Mouse (Mus musculus): ENCODE measurements at regions not wholly inside any gene's neighbourhood (a gene's known extent, or its start where the extent isn't known, plus 50 kb on each side); places are given as distances from the start of the nearest gene placed in this dataset.
A peak's percentile ranks its signal among the peaks of the same experiment; 100 is the strongest.

DNA sequence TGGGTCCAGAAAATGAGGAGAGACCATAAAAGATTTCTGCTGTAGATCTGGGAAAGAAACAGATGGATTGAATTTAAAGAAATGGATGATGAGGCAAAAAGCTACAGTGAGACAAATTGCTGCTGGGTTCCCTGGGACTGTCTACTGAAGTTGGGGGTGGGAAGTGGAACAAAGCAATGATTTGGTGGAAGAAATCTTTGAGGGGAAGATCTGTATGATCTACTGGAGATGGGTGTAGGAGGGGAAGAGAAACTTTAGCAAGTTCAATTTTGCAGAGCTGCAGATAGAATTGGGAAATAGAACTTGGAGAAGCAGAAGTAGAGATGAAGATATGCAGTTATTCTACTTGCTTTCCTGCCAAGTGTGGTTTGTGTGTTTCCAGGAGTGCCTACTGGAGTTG lies 5478.8 kb downstream of the 9330182O14Rik start:
- peak in 1 of 2 experiments; percentile 13 for DNase-seq (ENCODE audit: low spot score in 2 of 2)

GRCm38 (mm10) chr15:45646256-45646655 lies 5512.1 kb downstream of the 9330182O14Rik start:
- no peak for DNase-seq (ENCODE audit: low spot score in 2 of 2)

GRCm38 (mm10) chr15:45663601-45664000 lies 5529.4 kb downstream of the 9330182O14Rik start:
- no peak for DNase-seq (ENCODE audit: low spot score in 2 of 2)

- no peak for DNase-seq (ENCODE audit: low spot score in 2 of 2)
These were observed 5555.3 kb downstream of the 9330182O14Rik start for GRCm38 (mm10) chr15:45689446-45689845.

- DNase-seq (ENCODE audit: low spot score in 2 of 2) = no peak
These were observed 5555.9 kb downstream of the 9330182O14Rik start for GRCm38 (mm10) chr15:45690026-45690425.

DNA sequence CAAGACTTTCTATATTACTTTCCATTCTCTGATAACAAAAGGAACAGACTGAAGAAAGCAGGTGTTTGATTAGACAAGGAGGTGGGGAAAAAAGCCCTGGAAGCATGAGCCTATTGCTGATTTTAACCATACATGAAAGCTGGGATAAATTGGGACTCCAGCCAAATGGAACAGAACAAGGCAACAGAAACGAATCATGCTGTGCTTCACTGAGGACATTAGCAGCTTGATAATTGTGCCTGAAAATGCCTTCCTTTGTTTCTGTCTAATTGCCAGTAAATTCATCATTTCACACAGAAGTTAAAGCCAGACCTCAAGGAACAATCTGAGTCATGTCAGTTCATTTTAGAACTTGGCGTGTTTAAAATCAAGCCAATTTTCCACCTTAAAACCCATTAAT lies 5576.9 kb downstream of the 9330182O14Rik start:
- DNase-seq (ENCODE audit: low spot score in 2 of 2) = no peak

DNA sequence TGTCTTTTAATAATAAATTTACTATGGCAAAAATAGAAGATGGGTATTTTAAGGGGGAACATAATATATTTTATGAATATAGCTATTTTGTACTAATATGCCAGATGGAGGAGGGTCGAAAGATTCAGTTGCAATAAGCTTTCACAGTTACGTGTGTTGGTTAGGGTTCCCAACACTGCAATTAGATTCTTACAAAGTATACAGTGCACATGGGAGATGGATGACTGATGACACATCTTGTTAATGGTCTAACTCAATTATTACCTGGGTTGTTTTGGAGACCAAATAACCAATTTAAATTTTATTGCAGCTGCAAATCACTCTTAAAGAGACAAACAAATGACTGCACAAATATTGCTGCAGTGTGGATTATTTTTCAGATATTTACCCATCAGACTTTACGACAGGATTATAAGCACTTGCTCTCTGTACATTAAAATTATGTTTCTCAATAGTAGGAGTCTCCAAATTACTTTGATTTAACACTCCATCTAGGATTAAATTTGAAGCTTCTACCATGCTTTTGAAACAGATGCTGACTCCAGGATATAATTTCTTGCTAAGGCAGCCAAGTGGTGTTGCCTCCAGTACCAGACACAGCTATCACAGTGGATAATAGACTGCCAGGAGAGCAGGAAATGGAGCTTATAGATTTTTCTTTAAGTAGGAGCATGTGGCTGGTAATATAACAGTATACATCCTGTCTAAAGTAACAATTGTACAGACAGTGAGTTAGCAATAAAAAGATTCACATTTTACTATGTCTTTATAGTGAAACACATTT lies 5596.4 kb downstream of the 9330182O14Rik start:
- DNase-seq (ENCODE audit: low spot score in 2 of 2) = no peak

DNA sequence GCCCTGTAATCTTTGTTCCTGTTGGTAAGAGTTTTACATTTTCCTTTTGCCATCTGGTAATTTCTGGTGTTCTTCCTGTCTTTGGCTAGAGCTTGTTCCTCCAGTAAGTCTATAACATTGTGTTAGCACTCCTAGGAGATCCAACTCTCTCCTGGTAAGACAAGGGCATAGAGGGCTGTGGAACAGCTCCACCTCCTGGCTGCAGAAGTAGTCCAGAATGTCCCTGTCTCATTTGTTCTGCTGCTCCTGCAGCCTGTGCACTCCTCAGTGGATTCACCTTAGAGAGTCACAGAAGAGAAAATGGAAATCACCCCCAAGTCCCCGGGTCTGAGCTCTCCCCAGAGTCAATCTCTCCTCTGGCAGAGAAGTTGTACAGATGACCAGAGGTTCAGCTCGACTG lies 5629.1 kb downstream of the 9330182O14Rik start:
- DNase-seq (ENCODE audit: low spot score in 2 of 2) = peak in 1 of 2 experiments; percentile 1

Measured in frontal cortex, postnatal 36 days (tissue).